Mouse (Mus musculus): ENCODE results near the gene Klhl12.
"Not testable (repeated sequence)": the region's sequence is repeated elsewhere in the genome, so short reads cannot be mapped to it uniquely, and the experiment has no call there.

Gene Klhl12

DNA sequence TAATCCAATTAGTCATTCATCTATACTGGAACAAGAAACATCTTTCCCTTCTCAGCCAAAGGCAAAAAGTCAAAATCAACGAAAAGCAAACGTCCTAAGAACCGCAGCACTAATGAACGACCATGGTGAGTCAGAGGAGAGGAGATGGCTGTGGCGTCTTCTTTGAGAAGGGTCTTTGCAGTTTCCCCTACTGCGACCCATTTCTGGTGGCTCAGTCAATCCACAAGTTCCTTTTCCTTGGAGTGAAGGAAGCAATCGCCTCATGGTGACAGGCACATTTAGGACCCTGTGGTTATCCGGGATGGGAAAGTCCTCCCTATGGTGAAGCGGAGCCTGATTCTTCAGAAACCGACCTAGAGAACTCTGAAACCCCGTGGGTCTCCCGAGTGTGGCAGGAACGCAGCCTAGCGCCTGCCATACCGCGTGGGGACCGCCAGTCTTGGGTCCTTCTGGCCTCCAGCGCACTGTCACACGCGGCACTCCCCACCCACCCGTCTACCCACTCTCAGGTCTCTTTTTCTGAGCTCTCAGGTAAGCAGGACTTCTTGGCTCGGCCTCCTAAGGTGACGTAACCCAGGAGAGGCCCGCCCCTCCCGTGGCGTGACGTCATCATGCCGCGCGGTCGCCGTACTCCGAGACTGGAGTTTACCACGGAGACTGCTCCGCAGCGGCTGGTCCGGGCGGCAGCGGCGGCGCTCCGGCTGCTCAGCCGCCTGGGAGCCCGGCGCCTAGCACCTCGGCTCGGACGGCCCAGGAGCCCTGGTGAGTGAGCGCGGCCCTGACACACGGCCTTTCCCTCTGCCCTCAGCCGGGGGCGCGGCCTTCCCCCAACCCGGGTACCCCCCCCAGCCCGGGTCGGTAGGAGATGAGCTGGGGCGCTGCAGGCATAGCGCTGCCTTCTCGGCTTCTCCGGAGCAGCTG is at the start of gene Klhl12:
Gene Klhl12, plus strand, starts transcription at position 628 of the 921 bp plus-strand sequence.
- peak; percentile 95 to 97 for DNase-seq (ENCODE audit: low spot score in 2 of 2)

DNA sequence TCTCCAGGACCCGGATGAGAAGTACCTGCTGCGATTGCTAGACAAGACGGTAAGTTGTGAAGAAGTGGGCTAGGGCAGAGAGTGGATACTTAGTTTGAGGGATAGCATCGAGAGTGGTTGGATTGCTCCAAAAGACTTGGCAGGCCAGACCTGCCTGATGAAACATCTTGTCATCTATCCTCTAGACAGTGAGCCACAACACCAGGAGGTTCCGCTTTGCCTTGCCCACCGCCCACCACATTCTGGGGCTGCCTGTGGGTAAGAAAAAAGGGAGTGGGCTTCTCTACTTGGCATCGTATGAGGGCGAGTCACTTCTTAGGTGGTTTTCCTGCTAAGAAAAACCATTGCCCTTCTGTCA is 48.9 kb upstream of the Klhl12 start:
- DNase-seq (ENCODE audit: low spot score in 2 of 2): no peak

DNA sequence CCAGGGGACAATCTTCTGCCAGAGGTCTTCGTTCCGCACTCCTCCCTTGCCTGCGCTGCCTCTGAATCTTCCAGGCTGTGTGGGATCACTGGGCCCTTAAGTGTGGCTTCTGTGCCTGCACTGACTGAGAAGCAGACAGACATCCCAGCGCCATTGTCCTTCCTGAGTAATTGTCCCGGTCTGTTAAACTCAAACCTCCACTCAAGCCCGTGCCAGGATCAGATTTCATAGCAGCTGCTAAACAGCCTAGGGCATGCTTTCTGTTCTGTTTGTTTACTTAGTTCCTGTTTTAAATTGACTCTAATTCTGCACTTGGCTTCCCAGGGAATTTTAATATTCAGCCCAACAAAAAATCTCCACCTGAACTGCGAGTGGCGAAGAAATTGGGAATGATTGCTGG is 47.3 kb upstream of the Klhl12 start:
- no peak for DNase-seq (ENCODE audit: low spot score in 2 of 2)

DNA sequence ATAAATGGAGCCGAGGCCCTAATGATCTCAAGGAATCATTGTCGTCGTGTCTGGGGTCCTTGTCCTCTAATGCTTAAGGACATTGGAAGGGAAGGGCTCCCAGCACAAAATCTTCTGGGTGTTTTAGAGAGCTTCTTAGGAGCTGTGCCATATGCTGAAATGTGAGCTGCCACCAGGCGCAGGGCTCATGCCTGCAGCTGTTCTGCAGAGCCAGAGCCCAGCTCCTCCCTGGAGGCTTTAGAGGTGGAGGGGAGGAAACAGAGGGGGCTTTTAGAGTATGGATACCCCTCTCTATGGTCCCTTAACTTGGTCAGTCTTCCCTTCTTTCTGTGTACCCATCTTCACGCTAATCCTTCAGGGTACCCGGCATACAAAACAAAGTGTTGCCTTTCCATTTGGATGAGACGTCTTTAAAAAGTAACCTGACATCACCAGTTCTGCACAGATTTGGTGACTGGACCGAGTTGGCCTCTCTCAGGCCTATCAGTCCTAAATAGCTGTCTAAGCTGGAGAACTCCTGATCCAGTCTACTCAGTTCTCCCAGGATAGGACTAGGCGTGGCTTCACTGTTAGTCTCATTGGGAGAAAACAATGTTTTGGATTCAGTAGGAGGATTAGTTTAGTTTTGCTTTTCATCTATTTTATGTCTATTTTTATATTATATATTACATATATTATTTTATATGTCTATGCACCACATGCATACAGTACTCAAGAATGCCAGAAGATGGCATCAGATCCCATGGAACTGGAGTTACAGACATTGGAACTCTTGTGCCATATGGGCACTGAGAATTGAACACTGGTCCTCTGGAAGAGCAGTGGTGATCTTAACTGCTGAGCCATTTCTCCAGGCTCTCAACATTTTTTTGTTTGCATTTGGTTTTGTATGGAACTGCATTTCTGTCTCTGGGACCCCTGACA is 43.4 kb upstream of the Klhl12 start:
- DNase-seq (ENCODE audit: low spot score in 2 of 2): no peak

- no peak for DNase-seq (ENCODE audit: low spot score in 2 of 2)
Observed at GRCm38 (mm10) chr1:134414038-134414437, 41.3 kb upstream of the Klhl12 start.

- DNase-seq (ENCODE audit: low spot score in 2 of 2): no peak
Observed at GRCm38 (mm10) chr1:134414501-134415167, 40.7 kb upstream of the Klhl12 start.

- DNase-seq (ENCODE audit: low spot score in 2 of 2): peak; percentile 94 to 98
Observed at GRCm38 (mm10) chr1:134415168-134415831, 40.0 kb upstream of the Klhl12 start, which contains the start of gene Adipor1. TSS of gene Adipor1 (plus strand) at chr1:134415378.

- DNase-seq (ENCODE audit: low spot score in 2 of 2): no peak
Observed at GRCm38 (mm10) chr1:134418414-134418975, 36.8 kb upstream of the Klhl12 start.

GRCm38 (mm10) chr1:134419176-134419575 is 36.2 kb upstream of the Klhl12 start:
- no peak for DNase-seq (ENCODE audit: low spot score in 2 of 2)

- no peak for DNase-seq (ENCODE audit: low spot score in 2 of 2)
Observed at GRCm38 (mm10) chr1:134419751-134420458, 35.4 kb upstream of the Klhl12 start.

- no peak for DNase-seq (ENCODE audit: low spot score in 2 of 2)
Observed at GRCm38 (mm10) chr1:134423911-134424310, 31.4 kb upstream of the Klhl12 start.

DNA sequence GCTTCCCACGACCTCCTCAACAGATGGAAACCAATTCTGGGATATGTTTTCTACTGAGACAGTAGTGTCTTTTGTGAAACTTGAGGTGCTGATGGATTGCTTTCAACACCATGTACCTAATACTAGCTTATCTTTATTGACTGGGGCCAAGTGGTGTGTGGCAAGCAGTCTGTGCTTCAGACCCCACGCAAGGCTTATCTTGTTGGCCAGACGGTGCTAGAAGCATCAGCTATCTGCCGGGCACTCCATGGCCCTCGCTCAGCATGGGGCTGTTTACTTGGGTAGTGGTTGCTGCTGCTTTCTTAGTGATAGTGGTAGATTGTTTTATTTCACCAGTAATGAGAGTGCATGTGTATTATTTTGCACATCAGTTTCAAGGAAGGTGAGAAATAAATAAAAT is 29.0 kb upstream of the Klhl12 start:
- DNase-seq (ENCODE audit: low spot score in 2 of 2): no peak

- no peak for DNase-seq (ENCODE audit: low spot score in 2 of 2)
Observed at GRCm38 (mm10) chr1:134433002-134433401, 22.3 kb upstream of the Klhl12 start.

DNA sequence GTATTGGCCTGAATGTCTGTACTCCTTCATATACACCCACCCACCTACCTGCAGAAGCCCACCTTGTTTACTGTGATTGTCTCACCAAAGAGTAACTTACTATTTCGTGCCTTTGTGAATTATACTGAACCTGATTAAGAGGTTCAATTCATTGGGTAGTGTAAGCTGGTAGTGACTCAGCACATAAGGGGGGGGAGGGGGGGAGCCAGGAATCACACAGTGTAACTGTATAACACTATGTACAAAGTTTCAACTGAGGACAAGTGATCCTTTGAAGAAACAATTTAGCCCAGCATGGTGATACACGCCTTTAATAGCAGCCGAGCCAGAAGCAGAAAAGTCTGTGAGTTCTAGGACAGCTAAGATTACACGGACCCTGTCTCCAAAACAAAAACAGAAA is 21.9 kb upstream of the Klhl12 start:
- no peak for DNase-seq (ENCODE audit: low spot score in 2 of 2)

DNA sequence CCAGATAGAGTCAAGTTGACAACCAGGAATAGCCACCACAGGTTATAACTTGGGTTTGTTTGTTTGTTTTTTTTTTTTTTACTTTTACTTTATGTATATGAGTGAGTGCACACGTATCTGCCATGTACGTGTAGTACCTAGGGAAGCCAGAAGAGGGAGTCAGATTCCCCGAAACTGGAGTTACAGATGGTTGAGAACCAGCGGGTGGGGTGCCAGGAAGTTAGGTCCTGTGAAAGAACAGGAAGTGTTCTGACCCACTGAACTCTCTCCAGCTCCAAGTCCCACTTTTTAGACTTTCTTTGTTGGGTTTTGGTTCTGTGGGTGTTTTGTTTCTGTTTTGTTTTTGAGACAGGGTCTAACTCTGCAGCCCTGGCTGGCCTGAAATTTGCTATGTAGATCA is 19.9 kb upstream of the Klhl12 start:
- DNase-seq (ENCODE audit: low spot score in 2 of 2): no peak

DNA sequence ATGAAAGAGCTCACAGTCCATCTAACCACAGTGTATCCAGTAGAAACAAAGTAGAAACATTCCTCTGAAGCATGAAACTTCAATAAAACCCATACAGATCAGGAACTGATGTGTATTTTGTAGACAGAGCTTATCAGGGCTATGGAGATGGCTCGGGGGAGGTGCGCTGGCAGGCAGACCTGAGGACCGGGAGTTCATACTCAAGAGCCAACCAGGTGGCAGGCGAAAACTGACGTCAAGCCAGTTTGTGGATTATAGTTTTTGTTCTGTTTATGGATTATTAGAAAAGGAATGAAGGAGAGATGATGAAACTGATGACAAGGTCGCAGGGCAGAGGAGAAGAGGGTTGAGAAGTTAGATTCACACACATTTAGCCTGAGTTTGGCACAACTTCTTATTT is 14.9 kb upstream of the Klhl12 start:
- DNase-seq (ENCODE audit: low spot score in 2 of 2): no peak

- not testable (repeated sequence) for DNase-seq (ENCODE audit: low spot score in 2 of 2)
Observed at GRCm38 (mm10) chr1:134441737-134442136, 13.6 kb upstream of the Klhl12 start.

DNA sequence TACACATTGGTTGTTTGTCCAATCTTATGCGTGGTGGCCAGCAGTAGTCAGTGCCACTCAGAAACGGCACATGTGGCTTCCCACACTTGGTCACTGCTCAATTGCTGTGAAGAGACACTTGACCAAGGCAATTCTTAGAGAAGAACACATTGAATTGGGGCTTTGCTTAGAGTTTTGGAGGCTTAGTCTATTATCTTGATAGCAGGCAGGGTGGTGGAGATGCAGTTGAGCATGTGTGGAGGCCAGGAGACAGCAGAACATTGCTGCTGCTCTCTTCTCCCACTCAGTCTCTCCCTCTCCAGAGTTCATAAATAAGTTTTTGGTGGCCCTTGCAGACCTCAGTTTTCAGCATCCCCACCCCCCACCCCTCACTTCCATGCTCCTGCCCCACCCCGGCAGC is 12.9 kb upstream of the Klhl12 start:
- no peak for DNase-seq (ENCODE audit: low spot score in 2 of 2)

DNA sequence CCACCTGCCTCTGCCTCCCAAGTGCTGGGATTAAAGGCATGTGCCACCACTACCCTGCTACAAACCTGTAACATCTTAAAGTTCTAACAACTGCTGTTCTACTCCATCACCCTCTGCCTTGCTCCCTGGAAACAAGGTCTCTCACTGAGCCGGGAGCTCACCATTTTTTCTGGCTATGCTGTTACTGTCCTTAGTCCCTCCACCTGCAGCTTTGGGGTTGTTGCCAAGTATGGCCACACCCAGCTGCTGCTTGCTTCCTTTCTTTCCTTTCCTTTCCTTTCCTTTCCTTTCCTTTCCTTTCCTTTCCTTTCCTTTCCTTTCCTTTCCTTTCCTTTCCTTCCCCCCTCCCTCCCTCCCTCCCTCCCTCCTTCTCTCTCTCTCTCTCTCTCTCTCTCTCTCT is 12.0 kb upstream of the Klhl12 start:
- DNase-seq (ENCODE audit: low spot score in 2 of 2): not testable (repeated sequence)

GRCm38 (mm10) chr1:134445418-134445817 is 9.9 kb upstream of the Klhl12 start:
- DNase-seq (ENCODE audit: low spot score in 2 of 2): no peak
